ENCODE assay signal across 1 mouse cellular context in the genomic region with DNA sequence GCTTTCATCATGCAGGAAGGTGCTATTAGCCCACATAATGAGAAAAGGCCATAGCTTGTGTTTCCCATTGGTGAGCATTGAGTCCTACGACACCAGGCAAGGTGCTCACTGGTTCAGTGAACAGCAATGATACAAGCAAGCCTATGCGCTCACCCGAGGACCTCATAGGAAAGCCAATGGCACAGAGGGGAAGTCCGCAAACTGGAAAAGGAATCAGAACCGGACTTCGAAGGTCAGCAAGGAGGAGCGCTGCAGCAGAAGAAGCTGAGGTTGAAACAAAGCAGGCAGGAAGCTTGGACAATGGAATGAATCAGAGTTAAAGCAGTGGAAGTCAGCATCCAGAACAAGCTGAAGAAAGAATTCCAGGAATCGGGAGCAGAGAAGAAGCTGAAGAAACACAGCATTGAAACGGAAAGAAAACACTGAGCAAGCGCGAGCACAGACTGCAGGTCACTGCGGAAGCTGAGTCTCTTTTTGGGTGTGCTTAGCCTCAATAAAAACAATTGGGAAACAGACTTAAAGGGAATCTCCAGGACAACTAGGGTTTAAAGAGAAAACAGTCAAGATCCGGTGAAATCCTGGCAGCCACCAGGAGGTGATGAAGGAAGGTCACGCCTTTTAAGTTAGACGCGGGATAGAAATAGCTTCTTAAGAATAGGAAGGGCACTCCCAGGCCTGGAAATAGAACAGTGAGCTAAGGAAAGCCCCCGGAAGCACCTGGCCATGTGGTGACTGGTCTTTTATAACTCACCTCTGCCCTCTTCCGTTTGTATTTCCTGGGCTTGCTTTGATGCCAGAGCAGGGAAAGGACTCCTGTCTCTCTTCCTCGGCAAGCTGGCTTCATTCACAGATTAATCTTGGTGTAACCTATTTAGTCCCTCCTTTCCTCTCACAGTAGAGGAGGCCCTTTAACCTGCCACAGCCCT.
TF ChIP-seq lines count a peak whose summit lies in the region.

No protein-coding gene starts in this region.

TF ChIP-seq in CH12.LX, 34 proteins besides CTCF, POLR2A, EP300 and RAD21 (continued from another document):
- TF ChIP-seq NELFE (IDR thresholded peaks at IDR 0.05; ENCODE audit: low read depth, low read length): 0 out of 2 replicates have a peak, but pooled peaks have one; percentile 5
